Mouse (Mus musculus) liver, adult (tissue): ENCODE measurements around the gene Lzts2.

ENCODE experiments used
- GATA4 ChIP-seq: IDR thresholded peaks from 2 replicates; pipeline ENCODE4 v1.6.1; 2014; ENCODE audit warnings: mild to moderate bottlenecking, low read length; ENCODE audit not compliant: insufficient replicate concordance

Gene Lzts2

DNA sequence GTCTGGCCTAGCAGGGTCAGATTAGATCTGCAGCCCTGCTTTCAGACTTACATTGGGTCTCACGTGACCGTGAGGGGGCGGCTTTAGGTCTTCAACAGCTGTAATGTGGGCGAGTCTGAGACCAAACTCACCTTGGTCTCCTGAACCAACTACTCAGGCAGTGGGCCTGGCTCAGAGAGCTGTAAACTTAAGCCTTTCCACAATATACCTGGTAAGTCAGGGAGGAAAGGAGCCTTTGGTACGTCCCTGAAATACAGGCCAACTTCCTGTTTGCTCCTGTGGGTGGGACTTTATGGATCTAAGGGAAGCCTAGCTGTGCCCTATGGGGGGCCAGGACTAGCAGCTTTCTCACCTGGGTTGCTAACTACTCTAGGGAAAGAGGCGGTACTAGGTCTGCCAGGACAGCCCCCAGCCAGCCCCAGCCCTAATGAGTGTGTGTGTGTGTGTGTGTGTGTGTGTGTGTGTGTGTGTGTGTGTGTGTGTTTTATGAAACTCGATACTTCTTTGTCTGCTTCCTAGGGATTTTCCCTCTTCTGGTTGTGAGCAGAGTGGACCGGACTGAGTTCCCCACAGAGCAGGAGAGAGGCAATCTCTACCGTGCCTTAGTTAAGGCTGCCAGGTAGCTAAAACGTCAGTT is at the start of gene Lzts2:
Gene Lzts2, plus strand, starts transcription at position 80 of the 637 bp plus-strand sequence.
- TF ChIP-seq GATA4 = no peak

DNA sequence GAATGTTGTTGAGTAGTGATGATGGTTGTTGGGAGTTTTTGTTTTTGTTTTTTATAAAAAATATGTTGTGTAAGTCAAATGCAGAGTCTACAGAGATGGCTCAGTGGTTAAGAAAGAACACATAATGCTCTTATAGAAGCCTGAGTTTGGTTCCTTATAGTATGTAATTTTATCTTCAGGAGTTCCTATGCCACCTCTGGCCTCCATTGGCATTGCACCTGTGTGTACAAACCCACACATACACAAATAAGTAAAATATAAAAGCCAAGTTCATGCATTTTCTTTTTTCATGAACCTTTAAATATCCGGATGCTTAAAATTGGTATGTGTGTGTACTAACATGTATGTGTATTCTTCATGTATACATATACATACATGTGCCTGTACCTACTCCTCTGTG is 48.2 kb upstream of the Lzts2 start:
- TF ChIP-seq GATA4 = no peak

DNA sequence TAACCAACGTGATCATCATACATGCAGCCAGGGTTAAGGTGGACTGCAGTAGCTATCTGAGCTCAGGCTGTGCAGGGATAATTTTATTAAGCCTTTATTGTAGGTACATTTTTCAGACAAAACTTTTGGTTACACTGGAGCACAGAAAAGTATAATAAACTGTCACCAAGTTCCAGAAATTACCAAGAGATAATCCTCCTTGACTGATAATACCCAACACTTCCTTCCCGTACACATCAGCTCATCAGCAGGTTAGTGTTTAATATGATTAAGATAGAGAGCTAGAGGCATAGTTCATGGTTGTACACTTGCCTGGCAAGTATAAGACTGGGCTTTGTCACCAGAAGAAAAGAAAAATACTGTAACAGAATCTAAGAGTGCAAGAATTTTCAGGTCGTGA is 45.9 kb upstream of the Lzts2 start:
- TF ChIP-seq GATA4 = no peak

DNA sequence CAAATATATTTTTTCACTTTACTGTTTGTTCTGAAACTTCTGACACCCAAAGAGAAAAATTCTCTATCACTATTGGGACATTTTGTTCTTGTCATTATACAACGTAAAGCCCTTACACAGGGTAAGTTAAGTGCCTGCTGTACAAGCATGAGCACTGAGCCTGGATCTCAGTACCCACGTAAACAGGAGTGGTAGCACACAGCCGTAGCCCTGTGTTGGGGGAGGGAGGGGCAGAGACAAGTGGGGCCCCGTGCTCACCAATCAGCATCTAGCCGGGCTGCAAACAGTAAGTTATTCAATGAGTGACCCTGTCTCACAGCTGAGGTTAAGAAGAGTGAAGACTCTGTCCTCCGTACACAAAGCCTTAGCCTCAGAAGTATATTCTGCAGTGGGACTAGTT is 37.6 kb upstream of the Lzts2 start:
- TF ChIP-seq GATA4 = no peak

DNA sequence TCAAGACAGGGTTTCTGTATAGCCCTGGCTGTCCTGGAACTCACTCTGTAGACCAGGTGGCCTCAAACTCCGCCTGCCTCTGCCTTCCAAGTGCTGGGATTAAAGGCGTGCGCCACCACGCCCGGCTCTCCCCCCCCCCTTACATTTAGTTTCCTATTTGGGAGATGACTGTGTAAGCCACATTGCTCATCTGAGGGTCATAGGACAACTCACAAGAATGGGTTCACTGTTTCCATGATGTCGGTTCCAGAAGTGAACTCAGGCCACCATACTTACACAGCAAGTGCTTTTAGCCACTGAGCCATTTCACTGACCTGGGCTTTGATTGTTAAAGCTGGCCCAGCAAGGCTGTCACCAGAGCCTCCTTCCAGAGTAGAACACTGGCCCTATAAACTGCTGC is 37.1 kb upstream of the Lzts2 start:
- TF ChIP-seq GATA4 = no peak

DNA sequence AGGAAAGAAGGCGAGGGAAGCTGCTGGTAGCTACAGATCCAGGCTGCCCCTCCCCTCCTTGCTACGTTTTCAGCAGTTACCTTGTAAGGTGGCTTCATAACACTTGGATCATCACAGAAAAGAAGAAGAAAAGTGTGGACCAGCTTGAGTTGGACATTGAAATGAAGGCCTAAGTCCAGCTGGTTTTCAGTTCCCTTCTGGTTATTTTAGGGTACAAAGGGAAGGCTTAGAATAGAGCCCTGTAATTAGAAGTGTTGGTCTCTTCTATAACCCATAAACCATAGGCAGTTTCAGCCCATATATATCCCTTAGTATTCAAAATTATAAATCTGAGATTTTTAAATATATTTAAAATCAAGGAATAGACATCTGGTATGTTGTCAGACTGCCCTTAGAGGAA is 33.4 kb upstream of the Lzts2 start:
- TF ChIP-seq GATA4 = no peak

DNA sequence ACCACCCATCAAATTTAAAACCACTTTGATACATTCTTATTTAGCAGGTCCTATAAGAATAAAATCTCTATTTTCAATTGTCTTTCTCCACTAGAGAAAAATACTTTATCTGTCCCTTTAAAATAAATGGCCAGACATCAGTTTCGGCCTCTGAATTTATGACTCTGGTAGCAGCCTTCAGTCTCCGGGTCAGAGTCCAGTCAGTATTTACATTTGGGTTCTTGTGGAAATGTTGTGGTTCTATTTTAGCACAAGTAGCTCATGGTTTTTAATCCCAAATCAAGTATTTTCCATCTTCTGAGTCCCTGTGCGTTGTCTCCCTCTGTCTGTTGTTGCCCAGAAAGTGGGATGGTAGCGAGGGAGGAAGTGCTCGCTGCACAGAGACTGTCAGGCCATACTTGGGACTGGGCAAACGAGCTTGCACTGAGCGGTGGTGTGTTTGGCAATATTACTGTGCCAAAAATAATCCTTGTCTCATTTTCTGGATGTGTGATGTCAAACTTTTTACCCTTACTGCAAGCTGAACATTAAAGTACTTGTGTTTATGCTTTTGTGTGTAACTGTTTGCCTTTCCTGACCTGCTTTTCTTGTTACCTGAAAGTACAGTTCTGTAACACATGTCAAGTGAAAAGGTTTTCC is 31.6 kb upstream of the Lzts2 start:
- no peak for TF ChIP-seq GATA4

DNA sequence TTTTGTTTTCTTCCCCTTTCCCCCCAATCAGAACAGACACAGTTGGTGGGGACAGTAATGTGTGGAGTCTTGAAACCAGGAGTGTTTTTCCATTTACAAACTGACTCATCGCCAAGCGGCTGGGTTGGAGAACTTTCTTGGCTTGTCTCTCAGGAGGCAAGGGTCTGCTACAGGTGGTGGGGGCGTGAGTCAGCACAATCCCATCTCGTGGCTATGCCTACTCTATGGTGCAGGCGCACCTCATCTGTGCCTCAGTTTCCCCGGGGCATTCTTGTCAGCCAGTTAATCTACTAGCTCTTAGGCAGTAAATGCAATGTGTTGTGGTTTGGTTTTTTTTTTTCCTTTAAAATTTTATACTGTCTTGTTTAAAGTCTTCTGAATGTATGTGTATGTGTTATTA is 30.8 kb upstream of the Lzts2 start:
- TF ChIP-seq GATA4 = no peak

DNA sequence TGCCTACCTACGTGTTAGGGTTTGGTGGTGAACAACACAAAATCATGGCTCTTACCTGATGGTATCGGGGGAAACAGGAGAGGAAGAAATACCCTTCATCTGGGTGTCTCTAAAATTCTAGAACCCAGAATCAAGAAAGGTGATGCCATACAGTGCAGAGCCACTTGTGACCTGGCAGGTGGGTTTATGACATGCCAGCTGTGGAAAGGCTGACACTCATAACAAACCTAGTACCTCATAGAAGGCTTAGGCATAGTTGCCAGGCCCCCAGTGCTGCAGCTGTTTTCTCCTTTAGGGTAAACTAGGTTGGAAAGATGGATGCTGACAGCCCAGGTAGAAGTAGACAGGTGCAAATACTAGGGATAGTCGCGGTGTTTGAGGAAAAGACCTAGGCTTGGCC is 29.8 kb upstream of the Lzts2 start:
- no peak for TF ChIP-seq GATA4

DNA sequence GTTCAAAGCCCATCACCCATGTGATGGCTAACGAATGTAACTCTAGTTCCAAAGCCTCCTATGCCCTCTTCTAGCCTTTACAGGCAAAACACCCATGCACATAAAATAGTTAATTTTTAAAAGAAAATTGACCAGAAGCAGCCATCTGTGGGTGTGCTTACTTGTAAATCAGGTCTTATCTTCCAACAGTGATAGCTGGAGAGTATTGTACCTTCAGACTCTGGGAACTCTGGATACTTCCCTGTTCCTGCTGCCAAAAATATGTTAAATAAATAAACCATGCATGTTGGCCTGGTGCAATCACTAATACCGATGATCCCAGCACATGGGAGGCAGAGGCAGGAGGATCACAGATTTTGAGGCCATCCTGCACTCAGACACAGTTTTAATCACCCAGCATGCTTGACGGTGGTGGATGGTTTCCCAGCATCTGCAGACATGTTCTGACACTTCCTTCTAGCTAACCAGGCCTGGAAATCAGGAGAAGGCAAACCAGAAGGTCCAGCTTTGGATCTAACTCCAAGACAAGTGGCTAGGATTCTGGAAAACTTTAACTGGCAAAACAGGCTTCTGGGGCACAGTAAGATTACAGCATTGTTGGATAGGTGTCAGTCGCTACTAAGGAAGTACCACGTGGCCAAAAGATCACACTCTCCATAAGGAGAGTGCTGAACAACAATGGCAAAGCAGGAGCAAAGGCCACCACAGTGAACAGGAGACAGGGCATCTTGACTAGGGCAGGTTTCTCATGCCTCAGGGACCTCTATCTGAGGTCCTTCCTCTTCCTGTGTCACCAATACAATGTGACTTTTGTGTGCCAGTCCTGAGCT is 28.8 kb upstream of the Lzts2 start:
- TF ChIP-seq GATA4 = no peak

DNA sequence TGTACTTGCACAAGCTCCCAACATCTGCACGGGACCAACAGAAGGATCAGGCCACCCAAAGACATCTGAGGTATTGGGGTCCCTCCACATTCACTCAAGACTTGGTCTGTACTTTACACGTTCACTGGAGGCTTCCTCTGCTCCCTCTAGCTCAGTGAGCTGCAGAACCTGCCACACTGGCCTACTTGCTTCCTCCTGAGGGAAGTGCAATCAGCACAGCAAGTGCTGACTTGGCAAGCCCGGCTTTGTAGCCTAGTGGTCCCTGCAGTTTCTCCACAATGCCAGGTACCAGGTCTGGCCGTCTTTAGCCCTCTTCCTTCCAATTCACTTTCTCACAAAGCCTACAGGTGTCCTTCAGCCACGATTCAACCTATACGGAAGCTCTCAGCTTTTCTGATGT is 27.2 kb upstream of the Lzts2 start:
- no peak for TF ChIP-seq GATA4

DNA sequence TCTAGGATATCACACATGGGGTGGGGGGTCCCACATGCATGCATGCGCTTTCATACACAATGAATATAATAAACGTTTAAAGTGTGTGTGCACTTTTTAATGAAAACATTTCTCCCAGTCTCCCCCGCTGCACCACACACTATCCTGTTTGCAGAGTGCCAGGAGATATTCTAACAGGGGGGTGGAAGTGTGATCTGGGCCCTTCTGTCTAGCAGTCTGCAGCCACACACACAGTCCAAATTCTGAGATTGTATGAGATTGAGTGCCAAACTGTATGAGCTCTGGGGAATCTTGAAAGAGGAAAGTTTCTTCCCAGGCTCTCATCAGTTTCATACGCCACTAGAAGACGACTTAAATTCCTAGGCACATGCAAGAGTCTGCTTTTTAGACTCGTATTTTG is 26.4 kb upstream of the Lzts2 start:
- no peak for TF ChIP-seq GATA4

DNA sequence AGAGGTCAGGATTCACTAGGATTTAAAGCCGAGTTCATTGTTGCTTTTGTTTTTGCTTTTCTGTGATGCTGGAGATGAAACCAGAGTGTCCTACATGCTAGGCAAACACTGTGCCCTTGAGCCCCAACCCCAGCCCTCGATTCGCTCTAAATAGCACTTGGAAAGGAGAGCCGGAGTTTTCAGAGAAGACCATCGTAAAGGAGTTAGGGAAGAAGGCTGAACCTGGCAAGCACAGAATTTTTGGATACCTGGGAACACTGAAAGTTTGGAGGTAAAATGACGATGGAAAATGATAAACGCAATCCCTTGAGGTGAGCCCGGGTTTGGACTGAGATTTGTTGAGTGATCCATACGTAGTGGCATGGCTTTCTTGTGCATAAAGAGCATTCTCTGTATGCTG is 25.9 kb upstream of the Lzts2 start:
- no peak for TF ChIP-seq GATA4

DNA sequence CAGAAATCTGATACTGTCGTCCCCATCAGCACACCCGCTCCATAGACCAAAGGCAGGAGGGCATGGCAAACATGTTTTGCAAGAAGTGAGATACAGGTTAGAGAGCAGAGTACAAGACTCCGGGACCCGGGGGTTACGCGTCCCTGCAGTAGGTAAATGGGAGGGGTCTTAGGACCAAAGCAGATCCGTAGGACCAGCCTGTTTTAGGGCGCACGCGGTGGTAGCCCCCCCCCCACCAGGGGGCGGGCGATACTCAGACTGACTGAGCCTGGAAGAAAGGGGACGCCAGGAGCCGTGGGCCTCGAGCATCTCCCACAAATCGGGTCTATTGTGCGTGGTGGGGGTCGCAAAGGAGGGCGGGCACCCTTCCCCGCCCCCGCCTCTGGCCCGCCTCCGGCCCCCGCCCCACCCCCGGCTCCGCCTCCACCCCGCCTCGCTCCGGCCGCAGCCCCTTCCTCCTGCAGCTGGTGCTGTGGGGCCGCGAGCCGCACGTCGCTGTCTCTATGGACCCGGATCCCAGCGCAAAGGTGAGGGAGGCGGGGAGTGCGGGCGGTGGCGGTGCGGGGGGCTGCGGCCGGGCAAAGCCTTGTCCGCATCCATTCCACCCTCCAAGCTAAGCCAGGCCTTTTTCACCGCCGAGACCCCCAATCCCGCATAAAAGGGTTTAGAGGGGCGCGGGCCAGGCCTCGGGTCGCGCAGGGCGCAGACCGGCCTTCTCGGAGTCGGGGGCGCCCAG is 25.2 kb upstream of the Lzts2 start, which contains the start of gene Sema4g:
Gene Sema4g, plus strand, starts transcription at position 271 of the 736 bp plus-strand sequence.
- TF ChIP-seq GATA4 = peak; percentile 43; the same call in 1 of the 2 replicates
